Mouse (Mus musculus) neural tube, embryonic 14.5 days (tissue): Measurements from ENCODE around the gene Phlpp1. TPM values are rescaled to one million over a fixed set of nuclear protein-coding genes. Genes with fewer than 3 reads are reported as not detected.
"Not testable (repeated sequence)": the region's sequence is repeated elsewhere in the genome, so short reads cannot be mapped to it uniquely, and the experiment has no call there.

Experiments used
- ATAC-seq: fragments of 200-750 bp; cut with Nextera tagmentation; 2 replicates; pipeline ENCODE4 v1.8.0; 2017; ENCODE audit warnings: low read depth, mild to moderate bottlenecking, moderate TSS enrichment, moderate library complexity
- H3K27ac ChIP-seq: fragments of 300-500 bp; sonication (generic); 2 replicates; pipeline ENCODE4 v1.5.1; 2014; ENCODE audit warnings: low read depth, mild to moderate bottlenecking, control low read depth, low read length, moderate library complexity, mixed read lengths
- H3K27me3 ChIP-seq: fragments of 300-500 bp; sonication (generic); 2 replicates; pipeline ENCODE4 v1.6.1; 2014; ENCODE audit warnings: low read length; ENCODE audit not compliant: control insufficient read depth, insufficient read depth
- H3K36me3 ChIP-seq: fragments of 300-500 bp; sonication (generic); 2 replicates; pipeline ENCODE4 v1.6.1; 2014; ENCODE audit warnings: low read length, mixed read lengths; ENCODE audit not compliant: control insufficient read depth, insufficient read depth
- H3K4me1 ChIP-seq: fragments of 300-500 bp; sonication (generic); 2 replicates; pipeline ENCODE4 v1.6.1; 2014; ENCODE audit warnings: low read length; ENCODE audit not compliant: control insufficient read depth, insufficient read depth
- H3K4me2 ChIP-seq: fragments of 300-500 bp; sonication (generic); 2 replicates; pipeline ENCODE4 v1.6.1; 2014; ENCODE audit warnings: mild to moderate bottlenecking, low read depth, low read length, control low read depth
- H3K4me3 ChIP-seq: fragments of 300-500 bp; sonication (generic); 2 replicates; pipeline ENCODE4 v1.5.1; 2014; ENCODE audit warnings: low read depth, low read length, control low read depth, mixed read lengths
- H3K9ac ChIP-seq: fragments of 300-500 bp; sonication (generic); replicated peaks from 2 replicates; pipeline ENCODE4 v1.6.1; 2014; ENCODE audit warnings: low read depth, mild to moderate bottlenecking, control low read depth, low read length, mixed read lengths
- H3K9me3 ChIP-seq: fragments of 300-500 bp; sonication (generic); 2 replicates; pipeline ENCODE4 v1.6.1; 2016; ENCODE audit warnings: low read length; ENCODE audit not compliant: control insufficient read depth
- WGBS: fragments of 180-500 bp; shearing (Covaris S2); extraction: QIAGEN DNeasy Blood & Tissue Kit; methylation state at CpG from one replicate; pipeline ENCODE4 v1.1.7; 2014; 5-methylcytosine and 5-hydroxymethylcytosine counted together
- polyA plus RNA-seq: library from polyadenylated mRNA; unstranded; fragments of >200 nt; fragmentation: Nextera tagmentation; extraction: Ambion mirVana; gene quantifications from 2 replicates; pipeline ENCODE4 v1.2.1, GENCODE M21; 2014

The Phlpp1 gene
- polyA plus RNA-seq, 1 experiment from 2014 or later: 11.8 TPM

DNA sequence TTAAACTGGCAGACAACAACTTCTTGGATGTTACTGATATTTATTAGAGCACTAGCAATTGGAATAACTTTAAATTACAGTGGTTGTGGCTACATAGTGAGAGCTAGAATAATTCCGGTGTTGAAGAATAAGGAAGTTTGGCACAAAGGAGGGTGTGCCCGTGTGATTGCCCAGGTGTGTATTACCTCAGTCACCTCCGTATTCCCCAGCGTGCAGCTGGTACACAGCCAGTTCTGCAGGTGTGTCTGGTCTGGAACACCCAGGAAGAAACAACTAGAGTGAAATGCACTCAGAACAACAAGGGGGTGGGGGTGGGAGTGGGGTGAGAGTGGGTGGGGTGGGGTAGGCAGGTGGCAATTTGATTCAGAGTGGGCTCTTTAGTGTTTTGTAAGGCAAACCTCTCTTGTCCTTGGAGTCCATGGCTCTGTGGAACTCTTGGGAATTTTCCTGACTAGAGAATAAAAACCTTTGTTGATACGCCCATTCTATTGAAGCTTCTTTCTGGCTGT is 107.1 kb downstream of the Phlpp1 start:
- Histone ChIP-seq H3K27ac (no peak overlapping the region), H3K9me3 (no peaks in the 10 kb centered on the region), H3K4me2 (no peak overlapping the region), H3K36me3 (no peaks in the 10 kb centered on the region), H3K4me1 (peaks cover 14% of the 10 kb centered on the region; the same call in 1 of the 2 replicates), H3K9ac (no peak overlapping the region), H3K27me3 (no peaks in the 10 kb centered on the region), H3K4me3 (no peak overlapping the region)
- no peak for ATAC-seq
- WGBS: 79% methylated on average over 5 of the region's 5 CpGs

DNA sequence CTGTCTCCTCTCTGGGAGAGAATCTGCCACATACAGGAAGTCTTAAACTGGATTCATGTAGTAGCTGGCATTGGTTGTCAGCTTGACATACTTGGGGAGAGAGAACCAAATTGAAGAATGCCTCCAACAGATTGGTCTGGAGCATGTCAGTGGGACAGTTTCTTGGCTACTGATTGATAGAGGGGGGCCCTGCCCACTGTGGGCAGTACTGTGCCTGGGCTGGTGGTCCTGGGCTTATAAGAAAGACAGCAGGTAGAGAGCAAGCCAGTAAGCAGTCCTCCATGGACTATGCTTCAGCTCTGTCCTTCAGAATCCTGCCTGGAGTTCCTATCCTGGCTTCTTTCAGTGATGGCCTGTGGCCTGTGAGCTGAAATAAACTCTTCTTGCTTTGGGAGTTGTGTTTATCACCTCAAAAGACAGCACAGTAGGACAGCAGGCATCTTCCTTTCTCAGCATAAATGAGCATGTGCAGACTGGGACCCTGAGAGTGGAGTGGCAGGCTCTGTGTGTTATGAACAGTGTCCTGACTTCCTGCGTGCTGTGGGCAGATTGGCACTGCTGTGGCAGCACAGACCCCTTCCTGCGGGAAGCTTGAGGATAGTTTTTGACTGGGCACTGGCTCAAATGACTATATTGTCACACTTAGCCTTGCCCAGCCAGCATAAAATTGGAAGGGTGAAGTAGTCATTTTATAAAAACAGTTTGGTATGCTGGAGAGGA is 108.0 kb downstream of the Phlpp1 start:
- Histone ChIP-seq H3K27ac (no peak overlapping the region), H3K9ac (no peak overlapping the region)
- no peak for ATAC-seq

DNA sequence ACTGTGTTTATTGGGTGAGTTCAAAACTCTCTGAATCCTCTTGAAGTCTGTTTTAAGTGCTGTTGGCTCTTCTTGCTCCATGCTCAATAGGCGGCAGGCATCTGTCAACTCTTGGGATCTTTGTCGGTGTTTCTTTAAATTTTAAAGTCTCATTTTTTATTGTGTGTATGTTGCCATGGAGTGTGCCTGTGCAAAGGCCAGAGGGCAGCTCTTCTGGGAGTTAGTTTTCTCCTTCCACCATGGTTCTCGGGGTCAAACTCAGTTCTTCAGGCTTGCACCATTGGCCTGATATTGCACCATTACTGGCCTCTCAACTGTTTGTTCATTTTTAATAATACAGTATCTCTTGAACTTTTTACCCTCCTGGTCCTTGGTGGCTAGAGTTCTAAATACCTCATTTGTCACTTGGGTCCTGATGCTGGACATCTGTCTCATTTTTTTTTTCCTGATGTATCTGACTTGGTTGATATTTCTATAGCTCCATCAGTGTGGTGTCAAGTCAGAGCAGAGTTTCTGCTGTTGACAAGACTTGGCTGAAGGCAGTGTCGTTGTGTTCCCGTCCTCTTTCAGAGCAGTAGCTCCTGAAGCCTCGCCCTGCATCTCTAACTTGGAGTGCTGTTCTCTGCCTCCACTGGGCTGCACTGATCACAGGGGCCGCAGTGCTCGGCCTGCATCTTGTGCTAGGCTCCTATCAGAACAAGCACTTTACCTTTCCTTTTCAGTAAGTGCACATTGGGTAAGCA is 108.8 kb downstream of the Phlpp1 start:
- no peak for ATAC-seq
- H3K4me3 ChIP-seq: no peak overlapping the region
- no peak overlapping the region for H3K27ac ChIP-seq
- H3K36me3 ChIP-seq: no peaks in the 10 kb centered on the region
- H3K9ac ChIP-seq: no peak overlapping the region
- H3K4me1 ChIP-seq: peaks cover 12% of the 10 kb centered on the region; the same call in 1 of the 2 replicates
- H3K9me3 ChIP-seq: no peaks in the 10 kb centered on the region
- no peaks in the 10 kb centered on the region for H3K27me3 ChIP-seq
- WGBS: 80% methylated on average over 8 of the region's 8 CpGs
- H3K4me2 ChIP-seq: no peak overlapping the region

More for the DNA sequence above, 108.0 kb downstream of the Phlpp1 start:
- WGBS: 87% methylated on average over 2 of the region's 2 CpGs
- no peak overlapping the region for H3K4me2 ChIP-seq
- no peak overlapping the region for H3K4me3 ChIP-seq
- H3K36me3 ChIP-seq: no peaks in the 10 kb centered on the region
- H3K27me3 ChIP-seq: no peaks in the 10 kb centered on the region
- no peaks in the 10 kb centered on the region for H3K9me3 ChIP-seq
- peaks cover 14% of the 10 kb centered on the region; the same call in 1 of the 2 replicates for H3K4me1 ChIP-seq

DNA sequence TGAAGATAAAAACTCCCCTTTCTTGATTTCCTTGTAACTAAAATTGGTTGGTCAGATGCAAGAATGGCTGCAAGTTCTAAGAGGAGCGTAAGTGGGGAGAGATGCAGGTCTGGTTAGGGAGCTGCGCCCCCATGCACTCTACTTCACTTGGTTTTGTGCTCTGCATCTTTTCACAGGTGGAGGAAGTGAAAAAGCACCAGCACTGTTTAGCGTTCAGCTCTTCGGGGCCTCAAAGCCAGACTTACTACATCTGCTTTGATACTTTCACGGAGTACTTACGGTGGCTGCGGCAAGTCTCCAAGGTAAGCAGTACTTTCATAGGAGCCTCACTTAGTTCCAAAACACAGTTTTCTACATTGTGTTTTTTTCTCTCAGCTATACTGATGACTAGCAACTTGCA is 115.3 kb downstream of the Phlpp1 start:
- Histone ChIP-seq H3K4me3 (no peak overlapping the region), H3K27me3 (no peaks in the 10 kb centered on the region), H3K9me3 (no peaks in the 10 kb centered on the region), H3K9ac (no peak overlapping the region), H3K4me2 (no peak overlapping the region), H3K36me3 (no peaks in the 10 kb centered on the region), H3K4me1 (no peaks in the 10 kb centered on the region), H3K27ac (no peak overlapping the region)
- ATAC-seq: no peak
- WGBS: 93% methylated on average over 7 of the region's 7 CpGs

DNA sequence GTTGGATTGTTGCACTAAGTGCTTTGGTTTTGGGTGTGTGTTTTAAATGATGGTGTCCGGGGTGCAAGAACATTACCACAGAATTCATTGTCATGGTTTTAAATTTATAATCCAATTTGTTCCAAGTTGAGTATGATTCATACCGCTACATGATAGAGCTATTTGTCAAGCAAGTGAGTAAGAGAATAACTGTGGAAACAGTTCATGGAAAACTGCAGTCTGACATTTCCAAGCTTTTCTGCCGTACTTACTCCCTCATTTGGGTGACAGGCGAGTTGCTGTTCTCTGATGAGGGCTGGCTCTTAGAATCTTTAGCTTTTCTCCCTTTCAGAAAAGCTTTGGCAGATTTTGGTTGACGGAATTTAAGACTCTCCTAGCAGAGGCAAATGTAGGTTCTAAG is 117.5 kb downstream of the Phlpp1 start:
- H3K9ac ChIP-seq: no peak overlapping the region
- no peak for ATAC-seq
- H3K4me3 ChIP-seq: no peak overlapping the region
- H3K36me3 ChIP-seq: no peaks in the 10 kb centered on the region
- WGBS: 84% methylated on average over 5 of the region's 5 CpGs
- H3K4me1 ChIP-seq: no peaks in the 10 kb centered on the region
- no peaks in the 10 kb centered on the region for H3K9me3 ChIP-seq
- H3K27me3 ChIP-seq: no peaks in the 10 kb centered on the region
- no peak overlapping the region for H3K27ac ChIP-seq
- no peak overlapping the region for H3K4me2 ChIP-seq

DNA sequence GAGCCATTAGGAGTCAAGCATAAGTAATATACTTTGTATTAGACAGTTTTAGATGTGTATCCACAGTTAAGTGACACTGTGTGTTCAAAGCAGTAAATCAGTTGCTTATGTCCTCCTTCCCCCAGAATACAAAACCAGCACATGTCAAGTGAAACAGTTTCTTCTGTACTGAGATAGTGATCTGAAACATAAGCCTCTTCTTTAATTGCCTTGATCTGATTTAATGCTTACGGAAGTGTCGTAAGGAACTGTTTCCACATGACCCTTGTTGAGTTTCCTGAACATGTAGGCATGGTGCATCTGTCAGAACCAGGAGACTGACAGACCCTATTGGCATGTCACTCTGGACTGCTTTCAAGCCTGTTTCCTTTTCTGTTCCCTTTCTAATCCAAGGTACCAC is 118.0 kb downstream of the Phlpp1 start:
- Histone ChIP-seq H3K4me2 (no peak overlapping the region), H3K36me3 (no peaks in the 10 kb centered on the region), H3K27ac (no peak overlapping the region), H3K27me3 (no peaks in the 10 kb centered on the region), H3K9me3 (no peaks in the 10 kb centered on the region), H3K4me3 (no peak overlapping the region), H3K9ac (no peak overlapping the region), H3K4me1 (no peaks in the 10 kb centered on the region)
- ATAC-seq: no peak
- 91% methylated on average over 2 of the region's 2 CpGs for WGBS

DNA sequence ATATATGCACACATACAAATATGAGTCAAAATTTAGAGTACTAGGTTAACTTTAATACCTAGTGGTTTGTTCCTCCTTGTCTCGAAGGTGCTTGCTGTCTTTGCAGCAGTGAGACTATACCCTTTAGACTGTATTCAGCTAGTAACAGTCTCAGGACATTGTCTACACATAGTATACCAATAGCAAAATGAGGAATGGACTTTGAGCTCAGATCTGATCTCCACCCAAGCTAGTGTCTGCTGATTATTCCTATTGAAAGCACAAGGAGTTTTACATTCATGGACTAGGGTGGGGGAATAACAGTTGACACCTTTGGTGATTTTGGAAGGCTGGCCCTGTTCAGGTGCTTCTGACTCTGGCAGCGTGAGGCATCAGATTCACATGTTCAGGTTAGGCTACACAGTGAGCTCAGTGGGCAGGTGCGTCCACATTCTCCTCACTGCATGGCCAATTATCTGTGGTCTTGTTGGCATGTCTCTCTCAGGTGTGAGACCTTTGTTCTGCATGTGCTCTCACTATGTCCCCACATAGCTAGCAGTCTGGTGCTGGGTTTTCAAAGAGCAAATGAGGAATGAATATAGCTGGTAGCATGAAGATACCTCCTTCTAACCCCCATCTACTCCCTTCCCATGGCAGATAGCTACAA is 138.0 kb downstream of the Phlpp1 start:
- Histone ChIP-seq H3K36me3 (no peaks in the 10 kb centered on the region), H3K27ac (no peak overlapping the region), H3K4me2 (no peak overlapping the region), H3K4me1 (no peaks in the 10 kb centered on the region), H3K27me3 (no peaks in the 10 kb centered on the region), H3K4me3 (no peak overlapping the region), H3K9me3 (no peaks in the 10 kb centered on the region), H3K9ac (no peak overlapping the region)
- 94% methylated on average over 3 of the region's 3 CpGs for WGBS
- ATAC-seq: no peak

DNA sequence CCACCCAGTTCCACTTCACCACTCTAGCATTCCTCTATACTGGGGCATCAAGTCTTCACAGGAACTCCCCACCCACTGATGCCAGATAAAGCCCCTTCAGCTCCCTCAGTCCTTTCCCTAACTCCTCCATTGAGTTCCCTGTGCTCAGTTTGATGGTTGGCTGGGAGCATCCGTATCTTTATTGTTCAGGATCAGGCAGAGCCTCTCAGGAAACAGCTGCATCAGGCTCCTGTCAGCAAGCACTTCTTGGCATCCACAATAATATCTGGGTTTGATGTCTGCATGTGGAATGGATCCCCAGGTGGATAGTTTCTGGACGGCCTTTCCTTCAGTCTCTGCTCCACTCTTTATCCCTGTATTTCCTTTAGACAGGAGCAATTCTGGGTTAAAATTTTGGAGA is 138.7 kb downstream of the Phlpp1 start:
- Histone ChIP-seq H3K4me3 (no peak overlapping the region), H3K9ac (no peak overlapping the region), H3K4me2 (no peak overlapping the region), H3K9me3 (no peaks in the 10 kb centered on the region), H3K4me1 (no peaks in the 10 kb centered on the region), H3K27ac (no peak overlapping the region), H3K36me3 (no peaks in the 10 kb centered on the region), H3K27me3 (no peaks in the 10 kb centered on the region)
- 71% methylated on average over 2 of the region's 2 CpGs for WGBS
- ATAC-seq: no peak

DNA sequence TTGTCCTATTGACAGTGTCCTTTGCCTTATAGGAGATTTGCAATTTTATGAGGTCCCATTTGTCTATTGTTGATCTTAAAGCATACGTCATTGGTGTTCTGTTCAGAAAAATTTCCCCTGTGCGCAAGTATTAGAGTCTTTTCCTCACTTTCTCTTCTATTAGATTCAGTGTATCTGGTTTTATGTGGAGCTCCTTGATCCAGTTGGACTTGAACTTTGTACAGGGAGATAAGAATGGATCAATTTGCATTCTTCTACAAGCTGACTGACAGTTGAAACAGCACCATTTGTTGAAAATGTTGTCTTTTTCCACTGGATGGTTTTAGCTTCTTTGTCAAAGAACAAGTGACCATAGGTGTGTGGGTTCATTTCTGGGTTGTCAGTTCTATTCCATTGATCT is 140.3 kb downstream of the Phlpp1 start:
- not testable (repeated sequence) for H3K36me3 ChIP-seq, H3K27me3 ChIP-seq, H3K4me3 ChIP-seq, H3K9ac ChIP-seq, H3K4me1 ChIP-seq, H3K4me2 ChIP-seq, H3K27ac ChIP-seq, H3K9me3 ChIP-seq, ATAC-seq
- WGBS: 95% methylated on average over 2 of the region's 2 CpGs
